Mouse (Mus musculus) megakaryocyte, adult 5-6 weeks (primary cell): ENCODE measurements around the gene Tspan32. TPM values are rescaled to one million over a fixed set of nuclear protein-coding genes. Genes with fewer than 3 reads are reported as not detected.

Experiments
- ATAC-seq: 2 replicates; pipeline ENCODE4 v1.8.0; 2016; ENCODE audit warnings: mild to moderate bottlenecking, inconsistent platforms; ENCODE audit not compliant: poor library complexity, severe bottlenecking
- total RNA-seq, 2 experiments: library from RNA; stranded (forward) in 1 of 2; stranded (reverse) in 1 of 2; fragments of 153-499, 151-499 nt in 1 of 2; fragments of 221-1000, 200-1000 nt in 1 of 2; gene quantifications; 2 replicates each; pipeline versions ENCODE4 v1.2.3 to v1.2.4; 2015 to 2017

Tspan32 gene
- total RNA-seq (2015) (60.9 and 70.4 TPM in 2 replicates), total RNA-seq (2017) (45.6 and 47.0 TPM in 2 replicates)

GRCm38 (mm10) chr7:143004727-143005343 is at the start of gene Tspan32:
TSS of gene Tspan32 (plus strand) at chr7:143005046.
- ATAC-seq = peak; percentile 53

- ATAC-seq = no peak
Measured at GRCm38 (mm10) chr7:142956018-142956417, 48.8 kb upstream of the Tspan32 start.

- ATAC-seq = peak; percentile 84
Measured at GRCm38 (mm10) chr7:142958817-142959216, 46.0 kb upstream of the Tspan32 start.

- no peak for ATAC-seq
Measured at GRCm38 (mm10) chr7:142959752-142960151, 45.1 kb upstream of the Tspan32 start.

GRCm38 (mm10) chr7:142967414-142967883 is 37.4 kb upstream of the Tspan32 start:
- ATAC-seq = peak; percentile 80

- peak; percentile 49 for ATAC-seq
Measured at GRCm38 (mm10) chr7:142967884-142968808, 36.7 kb upstream of the Tspan32 start.

GRCm38 (mm10) chr7:142968809-142969511 is 35.9 kb upstream of the Tspan32 start, which contains the start of gene Ascl2:
TSS of gene Ascl2 (minus strand) at chr7:142969264.
- no peak for ATAC-seq

- ATAC-seq = peak; percentile 79
Measured at GRCm38 (mm10) chr7:142981908-142982307, 22.9 kb upstream of the Tspan32 start.

- peak; percentile 61 for ATAC-seq
Measured at GRCm38 (mm10) chr7:142985146-142985545, 19.7 kb upstream of the Tspan32 start.

- no peak for ATAC-seq
Measured at GRCm38 (mm10) chr7:142987718-142988117, 17.1 kb upstream of the Tspan32 start.

GRCm38 (mm10) chr7:142995004-142995403 is 9.8 kb upstream of the Tspan32 start:
- ATAC-seq = peak; percentile 70

- ATAC-seq = no peak
Measured at GRCm38 (mm10) chr7:142995630-142996338, 9.1 kb upstream of the Tspan32 start.

GRCm38 (mm10) chr7:142996998-142997397 is 7.8 kb upstream of the Tspan32 start:
- no peak for ATAC-seq

GRCm38 (mm10) chr7:142997403-142998150 is 7.3 kb upstream of the Tspan32 start:
- no peak for ATAC-seq

- peak; percentile 23 for ATAC-seq
Measured at GRCm38 (mm10) chr7:143002679-143003078, 2.2 kb upstream of the Tspan32 start.

GRCm38 (mm10) chr7:143005344-143006096 is 674 bp downstream of the Tspan32 start:
- peak; percentile 28 for ATAC-seq

- no peak for ATAC-seq
Measured at GRCm38 (mm10) chr7:143006097-143006755, 1.4 kb downstream of the Tspan32 start.
